Mouse (Mus musculus): ENCODE results near the gene C2cd4b. TPM values are rescaled to one million over a fixed set of nuclear protein-coding genes. Genes with fewer than 3 reads are reported as not detected.

Gene C2cd4b
- total and polyA plus RNA-seq, 2 experiments from 2014 or later = 3.2 to 4.2 TPM

- no peak for TF ChIP-seq CTCF (IDR thresholded peaks at IDR 0.05)
- 82% methylated on average over 6 of the region's 6 CpGs for WGBS
- H3K9ac ChIP-seq (replicated peaks; ENCODE audit: low read length, poor library complexity, severe bottlenecking) = no peak overlapping the region
- no peaks in the 10 kb centered on the region for H3K9me3 ChIP-seq (ENCODE audit: low read length)
- DNase-seq (ENCODE audit: low spot score) (no peak), ATAC-seq (ENCODE audit: low FRiP score) (no peak)
- H3K4me3 ChIP-seq (ENCODE audit: low read depth, low read length) = no peak overlapping the region
- no peak overlapping the region for H3K4me2 ChIP-seq (ENCODE audit: low read depth, low read length, poor library complexity, severe bottlenecking)
- H3K4me1 ChIP-seq (ENCODE audit: insufficient read depth, low read length) = no peaks in the 10 kb centered on the region; the same call in 1 of the 2 replicates
- no peak overlapping the region for H3K27ac ChIP-seq (ENCODE audit: low read depth, low read length)
- no peaks in the 10 kb centered on the region for H3K27me3 ChIP-seq (ENCODE audit: insufficient read depth, low read length)
- H3K36me3 ChIP-seq (ENCODE audit: insufficient read depth, low read length) = no peaks in the 10 kb centered on the region
Observed at GRCm38 (mm10) chr9:67793501-67793900, 34.3 kb downstream of the C2cd4b start.

GRCm38 (mm10) chr9:67794216-67794615, 35.0 kb downstream of the C2cd4b start:
- Histone ChIP-seq H3K4me1 (ENCODE audit: insufficient read depth, low read length) (no peaks in the 10 kb centered on the region; the same call in 1 of the 2 replicates), H3K9me3 (ENCODE audit: low read length) (no peaks in the 10 kb centered on the region), H3K27ac (ENCODE audit: low read depth, low read length) (no peak overlapping the region), H3K9ac (replicated peaks; ENCODE audit: low read length, poor library complexity, severe bottlenecking) (no peak overlapping the region), H3K4me3 (ENCODE audit: low read depth, low read length) (no peak overlapping the region), H3K36me3 (ENCODE audit: insufficient read depth, low read length) (no peaks in the 10 kb centered on the region), H3K4me2 (ENCODE audit: low read depth, low read length, poor library complexity, severe bottlenecking) (no peak overlapping the region), H3K27me3 (ENCODE audit: insufficient read depth, low read length) (no peaks in the 10 kb centered on the region)
- DNase-seq (ENCODE audit: low spot score) (no peak), ATAC-seq (ENCODE audit: low FRiP score) (no peak)
- WGBS = 40% methylated on average over 1 of the region's 1 CpGs
- TF ChIP-seq CTCF (IDR thresholded peaks at IDR 0.05) = no peak

- H3K36me3 ChIP-seq (ENCODE audit: insufficient read depth, low read length) = no peaks in the 10 kb centered on the region
Observed at GRCm38 (mm10) chr9:67794668-67795067, 35.4 kb downstream of the C2cd4b start.

GRCm38 (mm10) chr9:67795205-67795675, 36.0 kb downstream of the C2cd4b start:
- no peak for TF ChIP-seq CTCF (IDR thresholded peaks at IDR 0.05)
- Histone ChIP-seq H3K9me3 (ENCODE audit: low read length) (no peaks in the 10 kb centered on the region), H3K36me3 (ENCODE audit: insufficient read depth, low read length) (no peaks in the 10 kb centered on the region), H3K27me3 (ENCODE audit: insufficient read depth, low read length) (no peaks in the 10 kb centered on the region), H3K4me1 (ENCODE audit: insufficient read depth, low read length) (no peaks in the 10 kb centered on the region; the same call in 1 of the 2 replicates), H3K27ac (ENCODE audit: low read depth, low read length) (no peak overlapping the region), H3K9ac (replicated peaks; ENCODE audit: low read length, poor library complexity, severe bottlenecking) (no peak overlapping the region), H3K4me2 (ENCODE audit: low read depth, low read length, poor library complexity, severe bottlenecking) (peak overlapping the region; percentile 28; the same call in 1 of the 2 replicates), H3K4me3 (ENCODE audit: low read depth, low read length) (no peak overlapping the region)
- DNase-seq (ENCODE audit: low spot score) = peak; percentile 80
- ATAC-seq (ENCODE audit: low FRiP score) = no peak
- WGBS = 25% methylated on average over 14 of the region's 14 CpGs

More at GRCm38 (mm10) chr9:67794668-67795067, 35.4 kb downstream of the C2cd4b start:
- 86% methylated on average over 4 of the region's 4 CpGs for WGBS
- H3K4me3 ChIP-seq (ENCODE audit: low read depth, low read length) = no peak overlapping the region
- H3K4me2 ChIP-seq (ENCODE audit: low read depth, low read length, poor library complexity, severe bottlenecking) = no peak overlapping the region
- no peak overlapping the region for H3K27ac ChIP-seq (ENCODE audit: low read depth, low read length)
- H3K27me3 ChIP-seq (ENCODE audit: insufficient read depth, low read length) = no peaks in the 10 kb centered on the region
- TF ChIP-seq CTCF (IDR thresholded peaks at IDR 0.05) = no peak
- ATAC-seq (ENCODE audit: low FRiP score) (no peak), DNase-seq (ENCODE audit: low spot score) (no peak)
- no peaks in the 10 kb centered on the region; the same call in 1 of the 2 replicates for H3K4me1 ChIP-seq (ENCODE audit: insufficient read depth, low read length)
- no peaks in the 10 kb centered on the region for H3K9me3 ChIP-seq (ENCODE audit: low read length)
- no peak overlapping the region for H3K9ac ChIP-seq (replicated peaks; ENCODE audit: low read length, poor library complexity, severe bottlenecking)

GRCm38 (mm10) chr9:67799078-67799819, 40.0 kb downstream of the C2cd4b start:
- no peaks in the 10 kb centered on the region for H3K27me3 ChIP-seq (ENCODE audit: insufficient read depth, low read length)
- H3K9ac ChIP-seq (replicated peaks; ENCODE audit: low read length, poor library complexity, severe bottlenecking) = no peak overlapping the region
- DNase-seq (ENCODE audit: low spot score) (no peak), ATAC-seq (ENCODE audit: low FRiP score) (no peak)
- H3K9me3 ChIP-seq (ENCODE audit: low read length) = no peaks in the 10 kb centered on the region
- no peak overlapping the region for H3K27ac ChIP-seq (ENCODE audit: low read depth, low read length)
- no peak for TF ChIP-seq CTCF (IDR thresholded peaks at IDR 0.05)
- H3K4me1 ChIP-seq (ENCODE audit: insufficient read depth, low read length) = no peaks in the 10 kb centered on the region; the same call in 1 of the 2 replicates
- no peak overlapping the region for H3K4me3 ChIP-seq (ENCODE audit: low read depth, low read length)
- H3K36me3 ChIP-seq (ENCODE audit: insufficient read depth, low read length) = no peaks in the 10 kb centered on the region
- WGBS = 56% methylated on average over 14 of the region's 14 CpGs
- H3K4me2 ChIP-seq (ENCODE audit: low read depth, low read length, poor library complexity, severe bottlenecking) = no peak overlapping the region

GRCm38 (mm10) chr9:67802241-67802640, 43.0 kb downstream of the C2cd4b start:
- TF ChIP-seq CTCF (IDR thresholded peaks at IDR 0.05) = peak; percentile 70
- DNase-seq (ENCODE audit: low spot score) = peak; percentile 61
- ATAC-seq (ENCODE audit: low FRiP score) = no peak
- Histone ChIP-seq H3K4me1 (ENCODE audit: insufficient read depth, low read length) (no peaks in the 10 kb centered on the region), H3K9ac (replicated peaks; ENCODE audit: low read length, poor library complexity, severe bottlenecking) (no peak overlapping the region), H3K9me3 (ENCODE audit: low read length) (no peaks in the 10 kb centered on the region), H3K27ac (ENCODE audit: low read depth, low read length) (no peak overlapping the region), H3K27me3 (ENCODE audit: insufficient read depth, low read length) (no peaks in the 10 kb centered on the region), H3K4me3 (ENCODE audit: low read depth, low read length) (no peak overlapping the region), H3K36me3 (ENCODE audit: insufficient read depth, low read length) (no peaks in the 10 kb centered on the region), H3K4me2 (ENCODE audit: low read depth, low read length, poor library complexity, severe bottlenecking) (no peak overlapping the region)
- 32% methylated on average over 6 of the region's 6 CpGs for WGBS

Data from midbrain, postnatal 0 days (tissue).